Mouse (Mus musculus): Measurements from ENCODE around the gene AY761185. TPM values are rescaled to one million over a fixed set of nuclear protein-coding genes. Genes with fewer than 3 reads are reported as not detected.

Gene AY761185
- not detected for polyA plus RNA-seq (2017; shearing (Covaris generic))

DNA sequence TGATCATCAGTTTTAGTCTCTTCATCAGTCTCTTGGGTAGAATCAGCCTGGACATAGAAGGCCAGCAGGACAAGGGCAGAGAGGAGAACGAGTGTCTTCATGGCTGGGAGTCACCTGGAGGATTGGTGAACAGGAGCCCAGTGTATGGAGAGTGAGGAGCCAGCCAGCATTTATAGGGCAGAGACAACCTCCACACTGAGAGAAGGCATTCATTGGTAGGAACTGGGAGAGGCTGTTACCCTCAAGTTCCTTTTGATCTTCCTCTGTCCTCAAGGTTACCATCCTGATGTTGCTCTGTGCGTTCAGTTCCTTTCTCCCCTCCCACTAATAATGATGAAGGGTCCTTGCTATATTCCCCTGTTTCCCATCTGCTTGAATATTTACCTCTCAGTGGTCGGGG, at the start of gene AY761185:
TSS of gene AY761185 (minus strand) at position 101 of the 400 bp plus-strand sequence.

DNA sequence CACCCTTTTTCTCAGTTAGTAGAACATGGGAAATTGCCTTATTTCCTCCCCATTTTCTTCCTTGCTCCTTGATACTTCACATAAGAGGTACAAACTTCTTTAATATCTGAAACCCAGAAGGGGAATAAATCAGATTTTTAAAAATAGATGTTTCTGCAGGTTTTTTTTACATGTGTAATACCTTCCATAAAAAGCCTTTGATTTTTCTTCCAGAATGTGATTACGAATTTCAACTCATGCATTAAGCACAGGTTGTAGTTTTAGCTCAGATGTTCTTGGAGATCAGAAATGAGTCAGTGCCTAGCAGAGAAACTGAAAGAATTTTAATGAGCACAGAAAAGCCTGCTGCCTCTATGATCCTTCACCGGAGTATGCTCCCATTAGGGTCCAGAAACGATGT, 22.5 kb downstream of the AY761185 start, which contains the start of gene Gm6040:
TSS of gene Gm6040 (minus strand) at position 101 of the 400 bp plus-strand sequence.

DNA sequence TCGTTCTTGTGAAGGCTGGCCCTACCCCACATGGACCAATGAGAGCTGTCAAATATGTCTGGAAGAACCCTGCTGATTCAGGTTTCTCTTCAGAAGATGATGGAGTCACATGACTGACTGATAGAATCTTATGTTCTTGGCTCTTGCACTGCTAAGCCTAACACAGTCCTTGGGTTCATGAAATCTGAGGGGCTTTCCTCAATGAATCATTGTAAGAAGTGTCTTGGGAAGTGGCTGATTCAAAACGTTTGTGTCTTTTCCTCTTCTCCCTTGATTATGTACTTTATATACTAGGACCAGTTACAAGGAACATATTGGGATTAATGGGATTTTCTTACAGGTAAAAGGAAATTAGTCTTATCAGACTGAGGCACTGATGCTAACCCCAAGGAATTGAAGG, 42.0 kb downstream of the AY761185 start, which contains the start of gene Gm15056:
TSS of gene Gm15056 (minus strand) at position 101 of the 400 bp plus-strand sequence.

Other genes starting within 250 kb of the AY761185 start
- not detected for gene Defb33, start 52.0 kb downstream of the AY761185 start, polyA plus RNA-seq (2017; shearing (Covaris generic))
- gene Gm15056, start 42.1 kb downstream of the AY761185 start, polyA plus RNA-seq (2017; shearing (Covaris generic)), result 1 to 10 TPM in 1 of 2 experiments, not detected in 1; 1.0 TPM
- not detected for gene Gm6040, start 22.6 kb downstream of the AY761185 start, polyA plus RNA-seq (2017; shearing (Covaris generic))
- gene Defa21, start 80.8 kb upstream of the AY761185 start, polyA plus RNA-seq (2017; shearing (Covaris generic)), result not detected
- not detected for gene Defa23, start 110.3 kb upstream of the AY761185 start, polyA plus RNA-seq (2017; shearing (Covaris generic))
- not detected for gene Defa35, start 120.3 kb upstream of the AY761185 start, polyA plus RNA-seq (2017; shearing (Covaris generic))
- not detected for gene Defa25, start 139.7 kb upstream of the AY761185 start, polyA plus RNA-seq (2017; shearing (Covaris generic))
- not detected for gene Gm14851, start 151.3 kb upstream of the AY761185 start, polyA plus RNA-seq (2017; shearing (Covaris generic))
- not detected for gene Defa30, start 189.9 kb upstream of the AY761185 start, polyA plus RNA-seq (2017; shearing (Covaris generic))
- not detected for gene Defa22, start 217.6 kb upstream of the AY761185 start, polyA plus RNA-seq (2017; shearing (Covaris generic))
- not detected for gene Defa31, start 246.9 kb upstream of the AY761185 start, polyA plus RNA-seq (2017; shearing (Covaris generic))

Measured in activated CD4-positive, CD25-positive, alpha-beta regulatory T cell (primary cell).